Mouse (Mus musculus) forebrain, embryonic 16.5 days (tissue): Measurements from ENCODE around the gene Igf2. TPM values are rescaled to one million over a fixed set of nuclear protein-coding genes. Genes with fewer than 3 reads are reported as not detected.
A peak's percentile ranks its signal among the peaks of the same experiment; 100 is the strongest.

ENCODE experiments used
- ATAC-seq: fragments of 200-750 bp; cut with Nextera tagmentation; 2 replicates; pipeline ENCODE4 v1.8.0; 2017; ENCODE audit warnings: mild to moderate bottlenecking, moderate library complexity
- H3K27ac ChIP-seq: fragments of 300-500 bp; sonication (generic); 2 replicates; pipeline ENCODE4 v1.5.1; 2014; ENCODE audit warnings: low read length, control low read depth
- H3K27me3 ChIP-seq: fragments of 300-500 bp; sonication (generic); replicated peaks from 2 replicates; pipeline ENCODE4 v1.6.1; 2014; ENCODE audit warnings: low read length; ENCODE audit not compliant: control insufficient read depth, insufficient read depth
- H3K36me3 ChIP-seq: fragments of 300-500 bp; sonication (generic); 2 replicates; pipeline ENCODE4 v1.6.1; 2014; ENCODE audit not compliant: control insufficient read depth, insufficient read depth
- H3K4me1 ChIP-seq: fragments of 300-500 bp; sonication (generic); replicated peaks from 2 replicates; pipeline ENCODE4 v1.6.1; 2014; ENCODE audit warnings: low read length; ENCODE audit not compliant: control insufficient read depth, insufficient read depth
- H3K4me2 ChIP-seq: fragments of 300-500 bp; sonication (generic); 2 replicates; pipeline ENCODE4 v1.6.1; 2014; ENCODE audit warnings: mild to moderate bottlenecking, low read length, control low read depth
- H3K4me3 ChIP-seq: fragments of 300-500 bp; sonication (generic); replicated peaks from 2 replicates; pipeline ENCODE4 v1.5.1; 2014; ENCODE audit warnings: mild to moderate bottlenecking, low read length, control low read depth
- H3K9ac ChIP-seq: fragments of 300-500 bp; sonication (generic); replicated peaks from 2 replicates; pipeline ENCODE4 v1.6.1; 2014; ENCODE audit warnings: low read depth, low read length, control low read depth
- H3K9me3 ChIP-seq: fragments of 300-500 bp; sonication (generic); 2 replicates; pipeline ENCODE4 v1.6.1; 2016; ENCODE audit warnings: low read length; ENCODE audit not compliant: control insufficient read depth
- WGBS: fragments of 180-500 bp; shearing (Covaris S2); extraction: QIAGEN DNeasy Blood & Tissue Kit; methylation state at CpG from one replicate; pipeline ENCODE4 v1.1.7; 2014; 5-methylcytosine and 5-hydroxymethylcytosine counted together
- polyA plus RNA-seq: library from polyadenylated mRNA; unstranded; fragments of >200 nt; fragmentation: Nextera tagmentation; extraction: Ambion mirVana; gene quantifications from 2 replicates; pipeline ENCODE4 v1.2.1, GENCODE M21; 2015

Gene Igf2
- polyA plus RNA-seq, 1 experiment from 2014 or later, result 64.3 TPM

GRCm38 (mm10) chr7:142661046-142661445 lies 5.6 kb downstream of the Igf2 start:
- H3K9me3 ChIP-seq, result no peaks in the 10 kb centered on the region
- no peak overlapping the region; the same call in 1 of the 2 replicates for H3K4me2 ChIP-seq
- H3K9ac ChIP-seq, result no peak overlapping the region
- H3K27ac ChIP-seq, result no peak overlapping the region
- H3K27me3 ChIP-seq, result peaks cover 85% of the 10 kb centered on the region
- H3K4me3 ChIP-seq, result no peak overlapping the region
- under 1% methylated on average over 25 of the region's 25 CpGs for WGBS
- no peaks in the 10 kb centered on the region for H3K36me3 ChIP-seq
- peaks cover 25% of the 10 kb centered on the region for H3K4me1 ChIP-seq
- ATAC-seq, result no peak

DNA sequence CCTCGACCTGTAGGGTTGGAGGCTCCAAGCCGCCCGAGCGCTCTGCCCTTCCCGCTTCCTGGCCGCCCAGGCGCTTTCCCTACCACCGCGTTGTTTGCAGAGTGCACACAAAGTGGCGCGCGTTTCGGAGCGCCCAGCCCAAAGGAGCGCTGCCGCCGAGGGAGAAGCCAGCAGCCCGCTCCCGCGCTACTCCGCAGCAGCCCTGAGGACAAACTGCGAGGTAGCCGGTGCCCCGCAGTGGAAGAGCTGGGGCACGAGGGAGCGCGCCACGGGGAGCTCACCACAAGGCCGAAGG lies 6.0 kb downstream of the Igf2 start:
- Histone ChIP-seq H3K36me3 (no peaks in the 10 kb centered on the region), H3K27me3 (peaks cover 85% of the 10 kb centered on the region), H3K27ac (no peak overlapping the region), H3K9me3 (no peaks in the 10 kb centered on the region), H3K4me1 (peaks cover 25% of the 10 kb centered on the region), H3K9ac (no peak overlapping the region), H3K4me3 (peak overlapping the region; percentile 17), H3K4me2 (peak overlapping the region; percentile 29)
- no peak for ATAC-seq
- 0% methylated on average over 29 of the region's 29 CpGs for WGBS

- H3K4me3 ChIP-seq, result peak overlapping the region; percentile 35
- no peaks in the 10 kb centered on the region for H3K9me3 ChIP-seq
- H3K27me3 ChIP-seq, result peaks cover 85% of the 10 kb centered on the region
- 2% methylated on average over 41 of the region's 43 CpGs for WGBS
- H3K9ac ChIP-seq, result no peak overlapping the region
- H3K4me2 ChIP-seq, result peak overlapping the region; percentile 46
- ATAC-seq, result no peak
- H3K36me3 ChIP-seq, result no peaks in the 10 kb centered on the region
- H3K4me1 ChIP-seq, result peaks cover 25% of the 10 kb centered on the region
- H3K27ac ChIP-seq, result no peak overlapping the region
These were observed 6.6 kb downstream of the Igf2 start for GRCm38 (mm10) chr7:142659767-142660650.

DNA sequence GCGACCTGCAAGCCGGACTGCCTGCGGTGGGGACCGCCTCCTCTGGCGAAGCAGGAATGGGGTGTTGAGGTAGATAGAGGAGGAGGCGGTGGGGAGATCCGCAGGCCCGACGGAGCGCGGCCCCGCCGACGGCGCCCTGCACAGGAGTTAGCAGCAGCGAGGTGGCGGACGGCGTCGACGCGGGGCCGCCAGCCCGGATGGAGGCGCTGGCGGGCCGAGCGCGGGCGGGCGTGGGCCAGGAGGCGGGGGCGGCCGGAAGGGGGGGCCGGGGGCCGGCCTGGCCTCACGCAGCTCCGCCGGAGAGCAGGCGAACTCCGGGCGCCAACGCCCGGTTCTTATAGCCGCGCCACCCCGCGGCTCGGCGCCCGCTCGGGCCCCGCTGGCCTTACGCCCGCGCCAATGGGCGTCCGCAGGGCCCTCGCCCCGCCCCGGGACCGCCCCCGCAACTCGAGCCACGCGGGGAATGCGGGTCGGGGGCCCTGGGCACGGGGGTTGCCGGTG lies 7.4 kb downstream of the Igf2 start:
- H3K36me3 ChIP-seq, result no peaks in the 10 kb centered on the region
- H3K4me1 ChIP-seq, result peaks cover 25% of the 10 kb centered on the region
- H3K9me3 ChIP-seq, result no peaks in the 10 kb centered on the region
- 1% methylated on average over 65 of the region's 70 CpGs for WGBS
- no peak overlapping the region for H3K27ac ChIP-seq
- 0 out of 2 replicates have a peak overlapping the region, but pooled peaks have one; percentile 19 for H3K9ac ChIP-seq
- peak; percentile 43 for ATAC-seq
- H3K4me3 ChIP-seq, result peak overlapping the region; percentile 35
- peaks cover 85% of the 10 kb centered on the region for H3K27me3 ChIP-seq
- peak overlapping the region; percentile 46 for H3K4me2 ChIP-seq

DNA sequence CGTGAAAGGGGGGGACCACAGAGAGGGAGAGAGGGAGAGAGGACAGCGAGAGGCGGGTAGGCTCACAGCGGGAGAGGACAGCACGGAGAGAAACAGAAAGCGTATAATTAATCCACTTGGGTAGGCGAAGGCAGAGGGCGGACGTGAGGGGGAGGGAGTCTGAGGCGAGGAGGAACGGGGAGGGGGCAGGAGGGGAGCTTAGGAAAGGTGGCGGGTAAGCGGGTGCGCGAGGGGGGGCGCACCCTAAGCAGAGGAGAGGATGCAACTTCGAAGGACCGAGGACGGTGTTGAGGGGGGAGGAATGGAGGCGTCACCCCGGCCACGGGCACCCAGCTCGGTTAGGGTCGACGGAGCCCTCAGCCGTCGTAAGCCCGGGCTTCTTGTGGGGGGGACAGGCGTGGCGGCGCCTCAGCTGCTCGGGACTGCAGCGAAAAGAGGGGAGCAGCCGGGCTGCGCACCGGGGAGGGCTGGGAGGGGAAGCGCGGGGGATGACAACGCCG lies 7.9 kb downstream of the Igf2 start:
- no peak overlapping the region for H3K27ac ChIP-seq
- 0 out of 2 replicates have a peak overlapping the region, but pooled peaks have one; percentile 19 for H3K9ac ChIP-seq
- 1% methylated on average over 36 of the region's 40 CpGs for WGBS
- H3K4me2 ChIP-seq, result peak overlapping the region; percentile 46
- H3K27me3 ChIP-seq, result peaks cover 85% of the 10 kb centered on the region
- H3K4me1 ChIP-seq, result peaks cover 20% of the 10 kb centered on the region
- ATAC-seq, result peak; percentile 37
- H3K36me3 ChIP-seq, result no peaks in the 10 kb centered on the region
- no peaks in the 10 kb centered on the region for H3K9me3 ChIP-seq
- peak overlapping the region; percentile 35 for H3K4me3 ChIP-seq

DNA sequence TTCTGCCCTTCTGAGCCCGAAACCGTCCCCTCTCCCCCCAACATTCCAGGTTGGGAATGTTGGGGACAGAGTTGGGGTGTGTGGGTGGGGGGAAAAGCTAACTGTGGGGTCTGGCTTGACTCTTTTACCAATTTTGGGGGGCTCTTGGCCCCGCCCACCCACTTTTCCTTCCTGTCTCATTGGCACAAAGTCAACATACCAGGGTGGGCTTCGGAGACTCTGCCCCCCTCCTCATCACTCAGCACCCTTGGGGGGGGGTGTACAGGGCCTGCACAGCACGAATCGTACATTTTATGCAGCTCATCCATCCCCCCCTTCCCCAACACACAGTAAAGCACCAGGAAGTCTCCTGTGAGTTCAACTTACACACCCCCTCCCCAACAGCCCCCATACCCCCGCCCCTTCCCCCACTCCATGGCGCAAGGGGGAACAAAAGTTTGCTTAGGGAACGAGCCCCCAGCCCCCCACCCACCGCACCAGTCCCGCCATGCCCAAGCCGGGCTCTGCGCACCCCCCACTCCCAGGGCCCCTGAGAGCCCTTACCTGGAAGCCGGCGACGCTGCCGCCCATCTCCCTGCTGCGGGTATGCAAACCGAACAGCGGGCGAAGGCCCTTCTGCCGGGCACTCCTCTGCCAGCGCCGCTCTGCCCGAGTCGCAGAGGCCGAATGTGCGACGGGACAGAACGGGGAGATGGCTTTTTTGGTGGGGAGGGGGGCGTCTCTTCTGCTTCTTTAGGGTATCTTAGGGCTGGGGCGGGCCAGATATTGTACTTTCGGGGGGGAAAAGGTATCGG lies 8.6 kb downstream of the Igf2 start:
- peaks cover 19% of the 10 kb centered on the region for H3K4me1 ChIP-seq
- H3K27me3 ChIP-seq, result peaks cover 83% of the 10 kb centered on the region
- no peaks in the 10 kb centered on the region for H3K36me3 ChIP-seq
- H3K4me3 ChIP-seq, result peak overlapping the region; percentile 35
- H3K9me3 ChIP-seq, result no peaks in the 10 kb centered on the region
- no peak overlapping the region for H3K27ac ChIP-seq
- H3K9ac ChIP-seq, result 0 out of 2 replicates have a peak overlapping the region, but pooled peaks have one; percentile 10
- peak overlapping the region; percentile 46 for H3K4me2 ChIP-seq
- under 1% methylated on average over 34 of the region's 34 CpGs for WGBS
- ATAC-seq, result no peak

- Histone ChIP-seq H3K27ac (no peak overlapping the region), H3K4me1 (peaks cover 19% of the 10 kb centered on the region), H3K4me2 (no peak overlapping the region), H3K27me3 (peaks cover 81% of the 10 kb centered on the region), H3K4me3 (peak overlapping the region; percentile 9; the same call in 1 of the 2 replicates), H3K9me3 (no peaks in the 10 kb centered on the region), H3K9ac (no peak overlapping the region), H3K36me3 (no peaks in the 10 kb centered on the region)
- no peak for ATAC-seq
- WGBS, result 9% methylated on average over 7 of the region's 9 CpGs
These were observed 9.2 kb downstream of the Igf2 start for GRCm38 (mm10) chr7:142657341-142657791.

- ATAC-seq, result no peak
- H3K4me2 ChIP-seq, result no peak overlapping the region
- H3K27ac ChIP-seq, result no peak overlapping the region
- H3K4me3 ChIP-seq, result no peak overlapping the region
- H3K36me3 ChIP-seq, result no peaks in the 10 kb centered on the region
- peaks cover 76% of the 10 kb centered on the region for H3K27me3 ChIP-seq
- no peaks in the 10 kb centered on the region for H3K9me3 ChIP-seq
- no peak overlapping the region for H3K9ac ChIP-seq
- peaks cover 19% of the 10 kb centered on the region for H3K4me1 ChIP-seq
- WGBS, result 26% methylated on average over 4 of the region's 4 CpGs
These were observed 10.6 kb downstream of the Igf2 start for GRCm38 (mm10) chr7:142656055-142656454.

DNA sequence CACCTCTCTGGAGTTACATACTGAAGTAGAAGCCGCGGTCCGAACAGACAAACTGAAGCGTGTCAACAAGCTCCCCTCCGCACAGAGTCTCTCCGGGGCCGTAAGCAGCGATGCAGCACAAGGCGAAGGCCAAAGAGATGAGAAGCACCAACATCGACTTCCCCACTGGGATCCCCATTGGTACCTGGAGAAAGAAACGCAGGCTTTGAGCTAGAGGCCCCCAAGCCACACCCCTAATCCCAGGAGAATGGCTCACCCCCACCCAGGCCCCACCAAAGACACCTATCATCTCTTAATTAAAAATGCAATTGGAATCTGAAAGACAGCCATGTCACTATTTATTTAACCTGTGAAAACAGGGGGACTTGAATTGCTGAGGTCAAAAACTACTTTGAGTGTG lies 11.0 kb downstream of the Igf2 start:
- H3K36me3 ChIP-seq, result no peaks in the 10 kb centered on the region
- H3K4me2 ChIP-seq, result no peak overlapping the region
- peaks cover 17% of the 10 kb centered on the region for H3K4me1 ChIP-seq
- H3K4me3 ChIP-seq, result no peak overlapping the region
- 5% methylated on average over 11 of the region's 11 CpGs for WGBS
- no peak for ATAC-seq
- peaks cover 72% of the 10 kb centered on the region for H3K27me3 ChIP-seq
- H3K27ac ChIP-seq, result no peak overlapping the region
- no peaks in the 10 kb centered on the region for H3K9me3 ChIP-seq
- no peak overlapping the region for H3K9ac ChIP-seq
